Mouse (Mus musculus) hindbrain, postnatal 0 days (tissue): ENCODE data around the gene Mettl7a3. TPM values are rescaled to one million over a fixed set of nuclear protein-coding genes. Genes with fewer than 3 reads are reported as not detected.
"Not testable (repeated sequence)": the region's sequence is repeated elsewhere in the genome, so short reads cannot be mapped to it uniquely, and the experiment has no call there.

Source experiments
- ATAC-seq: fragments of 200-750 bp; cut with Nextera tagmentation; 2 replicates; pipeline ENCODE4 v1.8.0; 2017; ENCODE audit warnings: mild to moderate bottlenecking, moderate TSS enrichment, moderate library complexity
- DNase-seq: peaks from one replicate; pipeline ENCODE4 v3.0.0-alpha.2; 2015; ENCODE audit warnings: low spot score
- H3K27ac ChIP-seq: fragments of 300-500 bp; sonication (generic); 2 replicates; pipeline ENCODE4 v1.5.1; 2014; ENCODE audit warnings: mild to moderate bottlenecking
- H3K27me3 ChIP-seq: fragments of 300-500 bp; sonication (generic); 2 replicates; pipeline ENCODE4 v1.6.1; 2014; ENCODE audit warnings: low read length, mixed read lengths; ENCODE audit not compliant: insufficient read depth
- H3K36me3 ChIP-seq: fragments of 300-500 bp; sonication (generic); 2 replicates; pipeline ENCODE4 v1.6.1; 2014; ENCODE audit warnings: low read length, mixed read lengths; ENCODE audit not compliant: insufficient read depth
- H3K4me1 ChIP-seq: fragments of 300-500 bp; sonication (generic); 2 replicates; pipeline ENCODE4 v1.6.1; 2014; ENCODE audit warnings: antibody characterized with exemption, low read length, mixed read lengths; ENCODE audit not compliant: insufficient read depth
- H3K4me2 ChIP-seq: fragments of 300-500 bp; sonication (generic); 2 replicates; pipeline ENCODE4 v1.6.1; 2014; ENCODE audit warnings: low read depth, mild to moderate bottlenecking, low read length, moderate library complexity, mixed read lengths
- H3K4me3 ChIP-seq: fragments of 300-500 bp; sonication (generic); 2 replicates; pipeline ENCODE4 v1.5.1; 2014; ENCODE audit warnings: low read length
- H3K9ac ChIP-seq: fragments of 300-500 bp; sonication (generic); replicated peaks from 2 replicates; pipeline ENCODE4 v1.6.1; 2014; ENCODE audit warnings: mild to moderate bottlenecking, low read length, moderate library complexity, mixed read lengths
- H3K9me3 ChIP-seq: fragments of 300-500 bp; sonication (generic); 2 replicates; pipeline ENCODE4 v1.6.1; 2016; ENCODE audit warnings: low read length, mixed read lengths
- CTCF ChIP-seq: IDR thresholded peaks from 2 replicates; pipeline ENCODE4 v1.5.1; 2016; ENCODE audit warnings: antibody characterized with exemption, control low read depth, low read depth
- WGBS: fragments of 180-500 bp; shearing (Covaris S2); extraction: QIAGEN DNeasy Blood & Tissue Kit; methylation state at CpG from one replicate; pipeline ENCODE4 v1.1.7; 2014; 5-methylcytosine and 5-hydroxymethylcytosine counted together
- polyA plus RNA-seq: library from polyadenylated mRNA; unstranded; fragments of >200 nt; fragmentation: Nextera tagmentation; extraction: Ambion mirVana; gene quantifications from 2 replicates; pipeline ENCODE4 v1.2.1, GENCODE M21; 2015
- total RNA-seq: library from RNA; depleted of rRNA; stranded (reverse); fragments of >200 nt; gene quantifications from 2 replicates; pipeline ENCODE4 v1.2.3, GENCODE M21; 2014

Mettl7a3 gene
- total and polyA plus RNA-seq, 2 experiments from 2014 or later, result 0.25 to 1.2 TPM

DNA sequence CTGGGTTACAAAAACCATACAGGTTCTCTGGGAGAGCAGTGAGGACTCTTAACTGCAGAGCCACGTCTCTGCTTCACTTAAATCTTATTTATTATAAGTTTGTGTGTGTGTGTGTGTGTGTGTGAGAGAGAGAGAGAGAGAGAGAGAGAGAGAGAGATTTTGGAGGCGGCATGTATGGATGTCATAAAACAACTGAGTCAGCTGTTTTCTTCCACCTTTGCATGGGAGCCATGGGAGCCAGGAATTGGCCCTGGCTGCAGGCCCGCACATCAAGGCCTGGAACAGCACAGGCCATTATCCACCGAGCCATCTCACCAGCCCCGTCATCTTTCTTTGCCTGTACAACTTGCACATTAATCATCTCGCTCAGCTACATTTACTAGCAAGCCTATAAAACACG is 32.4 kb downstream of the Mettl7a3 start:
- no peak overlapping the region for H3K4me3 ChIP-seq
- TF ChIP-seq CTCF, result no peak
- no peak overlapping the region for H3K9ac ChIP-seq
- H3K9me3 ChIP-seq, result no peaks in the 10 kb centered on the region; the same call in 1 of the 2 replicates
- no peak overlapping the region for H3K4me2 ChIP-seq
- H3K4me1 ChIP-seq, result no peaks in the 10 kb centered on the region
- 74% methylated on average over 7 of the region's 7 CpGs for WGBS
- ATAC-seq (no peak), DNase-seq (no peak)
- H3K36me3 ChIP-seq, result no peaks in the 10 kb centered on the region
- H3K27ac ChIP-seq, result no peak overlapping the region
- no peaks in the 10 kb centered on the region for H3K27me3 ChIP-seq

DNA sequence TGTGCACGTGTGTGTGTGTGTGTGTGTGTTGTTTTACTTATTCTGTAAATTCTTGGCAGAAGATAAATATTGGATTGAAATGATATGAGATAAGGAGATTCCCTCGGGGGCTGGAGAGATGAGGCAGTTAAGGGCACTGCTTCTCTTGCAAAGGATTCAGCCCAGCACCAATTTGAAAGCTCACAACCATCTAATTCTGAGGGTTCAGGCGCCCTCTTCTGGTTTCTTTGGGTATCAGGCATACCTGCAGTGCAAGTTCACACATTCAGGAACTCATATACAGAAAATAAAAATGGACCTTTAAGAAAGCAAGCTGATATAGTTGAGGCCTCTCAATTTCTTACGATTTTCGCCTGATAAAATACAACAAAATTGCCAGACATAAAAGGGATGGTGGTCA is 40.3 kb downstream of the Mettl7a3 start:
- Histone ChIP-seq H3K9me3 (no peaks in the 10 kb centered on the region), H3K4me2 (no peak overlapping the region), H3K9ac (no peak overlapping the region), H3K27me3 (no peaks in the 10 kb centered on the region), H3K4me3 (no peak overlapping the region), H3K36me3 (no peaks in the 10 kb centered on the region), H3K4me1 (no peaks in the 10 kb centered on the region), H3K27ac (no peak overlapping the region)
- peak; percentile 78 for TF ChIP-seq CTCF
- ATAC-seq (0 out of 2 replicates have a peak, but pooled peaks have one; percentile 35), DNase-seq (peak; percentile 89)
- WGBS, result 40% methylated on average over 5 of the region's 5 CpGs

DNA sequence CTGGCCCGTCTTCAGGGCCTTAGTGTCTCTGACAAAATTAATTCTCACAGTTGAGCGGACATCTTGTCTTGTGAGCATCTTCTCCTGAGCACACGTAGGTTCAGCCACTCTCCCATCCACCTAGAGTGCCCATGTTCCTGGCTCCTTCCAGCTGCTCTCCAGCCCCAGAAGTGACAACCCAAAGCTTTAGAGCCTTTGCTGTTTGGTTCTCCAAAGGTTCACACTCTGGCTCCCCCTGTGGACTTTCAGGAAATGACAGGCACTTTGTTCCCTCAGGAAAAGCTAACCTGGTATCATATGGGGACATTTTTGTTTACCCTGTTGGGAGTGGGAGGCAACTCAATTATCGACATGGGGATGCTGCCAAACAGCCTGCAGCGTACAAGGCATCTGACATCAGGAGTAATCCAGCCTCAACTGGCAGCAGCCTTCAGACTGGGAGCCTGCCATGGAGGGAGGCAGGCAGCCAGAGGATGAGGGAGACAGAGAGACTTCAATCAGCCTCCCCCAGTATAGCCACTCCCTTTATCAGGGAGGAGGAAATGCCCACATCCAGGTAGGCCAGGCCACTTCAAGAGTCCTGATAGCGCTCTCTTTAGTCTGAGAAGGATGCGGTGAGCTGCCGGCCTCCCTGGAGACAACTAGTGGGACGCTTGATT is 43.2 kb downstream of the Mettl7a3 start:
- not testable (repeated sequence) for H3K27me3 ChIP-seq, H3K4me2 ChIP-seq, H3K4me1 ChIP-seq, H3K27ac ChIP-seq, H3K9ac ChIP-seq, DNase-seq, H3K36me3 ChIP-seq, H3K4me3 ChIP-seq, H3K9me3 ChIP-seq
- TF ChIP-seq CTCF, result peak; percentile 28; the same call in 1 of the 2 replicates
- ATAC-seq, result peak; percentile 79
- WGBS, result 9% methylated on average over 3 of the region's 9 CpGs

DNA sequence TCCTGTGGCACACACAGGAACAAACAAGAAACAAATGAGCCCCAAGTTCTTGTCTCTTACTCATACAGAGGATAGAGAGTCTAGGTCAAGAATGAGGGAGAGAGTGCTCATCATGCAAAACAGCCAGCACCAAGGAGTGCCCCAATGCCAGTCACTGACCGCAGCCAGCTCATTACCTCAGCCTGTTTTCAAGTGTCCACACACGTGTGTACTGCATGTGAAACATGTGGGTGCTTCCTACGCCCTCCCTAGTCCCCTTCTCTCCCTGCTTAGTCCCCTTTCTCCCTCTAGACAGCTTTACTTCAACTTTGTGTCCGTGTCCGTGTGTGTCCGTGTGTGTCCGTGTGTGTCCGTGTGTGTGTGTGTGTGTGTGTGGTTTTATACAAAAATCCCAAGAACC is 44.9 kb downstream of the Mettl7a3 start:
- ATAC-seq (no peak), DNase-seq (no peak)
- Histone ChIP-seq H3K4me3 (no peak overlapping the region), H3K27ac (no peak overlapping the region), H3K4me1 (no peaks in the 10 kb centered on the region), H3K9ac (no peak overlapping the region), H3K36me3 (no peaks in the 10 kb centered on the region), H3K27me3 (no peaks in the 10 kb centered on the region), H3K4me2 (no peak overlapping the region), H3K9me3 (no peaks in the 10 kb centered on the region)
- WGBS, result 88% methylated on average over 8 of the region's 8 CpGs
- no peak for TF ChIP-seq CTCF

DNA sequence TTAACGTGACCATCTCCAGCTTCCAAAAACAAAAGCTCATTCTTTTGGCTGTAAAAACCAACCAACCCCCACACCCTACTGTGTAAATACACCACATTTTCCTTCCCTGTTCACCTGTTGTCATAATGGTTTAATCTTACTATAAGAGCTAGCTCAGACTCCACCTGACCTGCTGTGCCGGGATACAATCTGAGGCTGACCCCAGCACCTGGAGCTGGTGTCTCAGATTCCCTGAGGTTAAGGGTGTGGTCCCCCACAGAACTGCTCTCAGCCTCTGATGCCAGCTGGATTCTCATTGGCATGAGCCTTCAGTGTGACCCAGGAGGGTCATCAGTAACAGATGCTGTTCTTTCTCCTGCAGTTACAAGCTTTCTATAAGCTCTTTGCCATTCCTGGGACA is 45.4 kb downstream of the Mettl7a3 start:
- no peak for TF ChIP-seq CTCF
- Histone ChIP-seq H3K27me3 (no peaks in the 10 kb centered on the region), H3K4me1 (no peaks in the 10 kb centered on the region), H3K36me3 (no peaks in the 10 kb centered on the region), H3K9me3 (no peaks in the 10 kb centered on the region), H3K9ac (no peak overlapping the region), H3K4me3 (no peak overlapping the region), H3K4me2 (no peak overlapping the region), H3K27ac (no peak overlapping the region)
- DNase-seq, result no peak
- ATAC-seq, result no peak
- 64% methylated on average over 2 of the region's 2 CpGs for WGBS

DNA sequence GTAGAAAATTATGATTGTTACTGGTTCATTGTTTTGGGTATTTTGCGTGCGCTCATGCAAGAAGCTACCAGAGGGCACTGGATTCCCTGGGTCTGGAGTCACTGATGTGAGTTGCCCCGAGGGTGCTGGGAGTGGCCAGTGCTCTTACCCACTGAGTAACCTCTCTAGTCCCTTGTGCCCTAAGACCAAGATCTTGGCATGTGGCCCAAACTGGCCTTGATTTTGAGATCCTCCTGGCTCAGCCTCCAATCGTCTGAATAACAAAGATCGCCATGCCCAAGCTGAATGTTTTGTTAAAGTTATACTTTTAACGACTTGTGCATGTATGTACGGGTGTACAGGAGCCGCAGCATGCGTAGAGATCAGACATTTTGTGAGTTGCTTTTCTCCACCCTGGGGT is 51.0 kb downstream of the Mettl7a3 start:
- Histone ChIP-seq H3K4me3 (no peak overlapping the region), H3K36me3 (no peaks in the 10 kb centered on the region), H3K9me3 (no peaks in the 10 kb centered on the region), H3K27ac (no peak overlapping the region), H3K27me3 (no peaks in the 10 kb centered on the region), H3K4me1 (no peaks in the 10 kb centered on the region), H3K9ac (no peak overlapping the region), H3K4me2 (no peak overlapping the region)
- 89% methylated on average over 9 of the region's 9 CpGs for WGBS
- no peak for TF ChIP-seq CTCF
- ATAC-seq, result no peak
- no peak for DNase-seq

DNA sequence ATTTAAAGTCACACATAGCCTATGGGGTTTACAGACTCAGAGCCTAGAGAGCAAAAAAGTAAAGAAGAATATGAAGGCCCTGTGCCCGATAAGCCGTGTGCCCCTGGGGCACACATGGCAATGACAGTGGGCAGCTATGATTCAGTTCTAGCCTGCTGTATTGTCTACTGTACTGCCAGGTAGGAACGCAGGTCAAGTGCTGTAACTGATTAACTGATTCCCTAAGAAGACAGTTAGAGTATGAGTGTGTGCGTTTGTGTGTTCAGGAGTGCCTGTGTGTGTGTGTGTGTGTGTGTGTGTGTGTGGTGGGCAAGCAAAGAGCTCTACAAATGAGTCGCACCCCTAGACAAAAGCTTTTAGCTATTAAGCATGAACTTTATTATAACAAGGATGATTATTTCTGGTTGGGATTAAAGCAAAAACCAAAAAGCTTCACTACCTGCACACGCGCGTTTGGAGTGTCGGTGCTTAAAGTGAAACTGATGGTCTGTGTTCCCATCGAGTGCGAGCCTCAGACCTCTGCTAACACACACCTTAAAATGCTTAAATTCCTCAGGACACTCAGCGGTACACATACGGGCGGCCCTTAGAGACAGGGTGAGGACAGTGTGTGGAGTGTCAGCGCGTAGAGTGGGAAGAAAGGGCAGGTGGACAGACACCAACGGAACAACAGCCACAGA is 53.0 kb downstream of the Mettl7a3 start:
- no peak for ATAC-seq
- 94% methylated on average over 17 of the region's 17 CpGs for WGBS
- DNase-seq, result no peak

More for the DNA sequence above, 53.0 kb downstream of the Mettl7a3 start:
- no peaks in the 10 kb centered on the region for H3K36me3 ChIP-seq
- TF ChIP-seq CTCF, result no peak
- no peak overlapping the region for H3K4me3 ChIP-seq
- H3K4me1 ChIP-seq, result no peaks in the 10 kb centered on the region
- no peak overlapping the region for H3K4me2 ChIP-seq
- H3K9ac ChIP-seq, result no peak overlapping the region
- H3K27me3 ChIP-seq, result no peaks in the 10 kb centered on the region
- no peaks in the 10 kb centered on the region for H3K9me3 ChIP-seq
- H3K27ac ChIP-seq, result no peak overlapping the region
